Mouse (Mus musculus): ENCODE results near the gene Slc15a5. TPM values are rescaled to one million over a fixed set of nuclear protein-coding genes. Genes with fewer than 3 reads are reported as not detected.

The Slc15a5 gene
- total RNA-seq, 1 experiment = not detected

GRCm38 (mm10) chr6:138054956-138055355, 24.8 kb downstream of the Slc15a5 start:
- H3K4me1 ChIP-seq (ENCODE audit: control insufficient read depth in 2 of 2, insufficient read depth in 2 of 2, low read length in 2 of 2, poor library complexity in 1 of 2) = peaks cover 0 to 2% of the 10 kb centered on the region in 2 experiments; a peak in 1 of 4 replicates
- no peak overlapping the region for H3K4me3 ChIP-seq (ENCODE audit: insufficient read depth in 1 of 2, low read depth in 1 of 2, low read length in 2 of 2, poor library complexity in 1 of 2, severe bottlenecking in 1 of 2)
- no peaks in the 10 kb centered on the region for H3K9me3 ChIP-seq (ENCODE audit: control insufficient read depth, insufficient read depth, low read depth, low read length)
- DNase-seq (ENCODE audit: low read depth, low spot score) = no peak
- no peaks in the 10 kb centered on the region for H3K36me3 ChIP-seq (ENCODE audit: control insufficient read depth, insufficient read depth, low read length, poor library complexity, severe bottlenecking)
- TF ChIP-seq CHD2 (IDR thresholded peaks at IDR 0.05; ENCODE audit: low read depth, low read length) = no peak
- no peak for TF ChIP-seq ZC3H11A (IDR thresholded peaks at IDR 0.05; ENCODE audit: borderline replicate concordance, low read depth, low read length)
- TF ChIP-seq HCFC1 (IDR thresholded peaks at IDR 0.05; ENCODE audit: borderline replicate concordance, insufficient read depth, low read length) = no peak
- TF ChIP-seq MAFK (IDR thresholded peaks at IDR 0.05; ENCODE audit: insufficient read depth, low read depth, low read length) = no peak
- no peak for TF ChIP-seq ZNF384 (IDR thresholded peaks at IDR 0.05; ENCODE audit: low read depth, low read length)
- no peak overlapping the region for H3K9ac ChIP-seq (ENCODE audit: insufficient read depth, low read depth, low read length, poor library complexity, severe bottlenecking)
- H3K27ac ChIP-seq (ENCODE audit: insufficient read depth, low read depth, low read length, poor library complexity, severe bottlenecking) = no peak overlapping the region
- in situ Hi-C loops (cut with MboI; ENCODE audit: low sequenced_read_pairs in 2 of 2, unreplicated experiment in 2 of 2) = no loop called here

- DNase-seq (ENCODE audit: low read depth, low spot score) = peak; percentile 39
- in situ Hi-C loops (cut with MboI; ENCODE audit: low sequenced_read_pairs in 2 of 2, unreplicated experiment in 2 of 2) = no loop called here
- Histone ChIP-seq H3K9me3 (ENCODE audit: control insufficient read depth, insufficient read depth, low read depth, low read length) (no peaks in the 10 kb centered on the region), H3K4me3 (ENCODE audit: insufficient read depth in 1 of 2, low read depth in 1 of 2, low read length in 2 of 2, poor library complexity in 1 of 2, severe bottlenecking in 1 of 2) (no peak overlapping the region), H3K27ac (ENCODE audit: insufficient read depth, low read depth, low read length, poor library complexity, severe bottlenecking) (no peak overlapping the region), H3K36me3 (ENCODE audit: control insufficient read depth, insufficient read depth, low read length, poor library complexity, severe bottlenecking) (no peaks in the 10 kb centered on the region), H3K9ac (ENCODE audit: insufficient read depth, low read depth, low read length, poor library complexity, severe bottlenecking) (no peak overlapping the region), H3K4me1 (ENCODE audit: control insufficient read depth in 2 of 2, insufficient read depth in 2 of 2, low read length in 2 of 2, poor library complexity in 1 of 2) (peaks cover 0 to 2% of the 10 kb centered on the region in 2 experiments; a peak in 1 of 4 replicates)
- TF ChIP-seq ZNF384 (IDR thresholded peaks at IDR 0.05; ENCODE audit: low read depth, low read length) (no peak), HCFC1 (IDR thresholded peaks at IDR 0.05; ENCODE audit: borderline replicate concordance, insufficient read depth, low read length) (no peak), ZC3H11A (IDR thresholded peaks at IDR 0.05; ENCODE audit: borderline replicate concordance, low read depth, low read length) (no peak), CHD2 (IDR thresholded peaks at IDR 0.05; ENCODE audit: low read depth, low read length) (no peak), MAFK (IDR thresholded peaks at IDR 0.05; ENCODE audit: insufficient read depth, low read depth, low read length) (no peak)
These were observed 25.6 kb downstream of the Slc15a5 start for GRCm38 (mm10) chr6:138054166-138054565.

- Histone ChIP-seq H3K9me3 (ENCODE audit: control insufficient read depth, insufficient read depth, low read depth, low read length) (no peaks in the 10 kb centered on the region), H3K27ac (ENCODE audit: insufficient read depth, low read depth, low read length, poor library complexity, severe bottlenecking) (no peak overlapping the region), H3K9ac (ENCODE audit: insufficient read depth, low read depth, low read length, poor library complexity, severe bottlenecking) (no peak overlapping the region), H3K4me1 (ENCODE audit: control insufficient read depth in 2 of 2, insufficient read depth in 2 of 2, low read length in 2 of 2, poor library complexity in 1 of 2) (peaks cover 0 to 2% of the 10 kb centered on the region in 2 experiments; a peak in 1 of 4 replicates), H3K4me3 (ENCODE audit: insufficient read depth in 1 of 2, low read depth in 1 of 2, low read length in 2 of 2, poor library complexity in 1 of 2, severe bottlenecking in 1 of 2) (no peak overlapping the region), H3K36me3 (ENCODE audit: control insufficient read depth, insufficient read depth, low read length, poor library complexity, severe bottlenecking) (no peaks in the 10 kb centered on the region)
- in situ Hi-C loops (cut with MboI; ENCODE audit: low sequenced_read_pairs in 2 of 2, unreplicated experiment in 2 of 2) = no loop called here
- DNase-seq (ENCODE audit: low read depth, low spot score) = no peak
- TF ChIP-seq ZC3H11A (IDR thresholded peaks at IDR 0.05; ENCODE audit: borderline replicate concordance, low read depth, low read length) (no peak), HCFC1 (IDR thresholded peaks at IDR 0.05; ENCODE audit: borderline replicate concordance, insufficient read depth, low read length) (no peak), MAFK (IDR thresholded peaks at IDR 0.05; ENCODE audit: insufficient read depth, low read depth, low read length) (no peak), ZNF384 (IDR thresholded peaks at IDR 0.05; ENCODE audit: low read depth, low read length) (no peak), CHD2 (IDR thresholded peaks at IDR 0.05; ENCODE audit: low read depth, low read length) (no peak)
These were observed 26.0 kb downstream of the Slc15a5 start for GRCm38 (mm10) chr6:138053686-138054085.

GRCm38 (mm10) chr6:138045364-138045763, 34.4 kb downstream of the Slc15a5 start:
- DNase-seq (ENCODE audit: low read depth, low spot score) = no peak
- TF ChIP-seq ZNF384 (IDR thresholded peaks at IDR 0.05; ENCODE audit: low read depth, low read length) (no peak), MAFK (IDR thresholded peaks at IDR 0.05; ENCODE audit: insufficient read depth, low read depth, low read length) (no peak), HCFC1 (IDR thresholded peaks at IDR 0.05; ENCODE audit: borderline replicate concordance, insufficient read depth, low read length) (no peak), CHD2 (IDR thresholded peaks at IDR 0.05; ENCODE audit: low read depth, low read length) (no peak), ZC3H11A (IDR thresholded peaks at IDR 0.05; ENCODE audit: borderline replicate concordance, low read depth, low read length) (no peak)
- Histone ChIP-seq H3K4me1 (ENCODE audit: control insufficient read depth in 2 of 2, insufficient read depth in 2 of 2, low read length in 2 of 2, poor library complexity in 1 of 2) (no peaks in the 10 kb centered on the region), H3K27ac (ENCODE audit: insufficient read depth, low read depth, low read length, poor library complexity, severe bottlenecking) (no peak overlapping the region), H3K36me3 (ENCODE audit: control insufficient read depth, insufficient read depth, low read length, poor library complexity, severe bottlenecking) (no peaks in the 10 kb centered on the region), H3K9ac (ENCODE audit: insufficient read depth, low read depth, low read length, poor library complexity, severe bottlenecking) (no peak overlapping the region), H3K4me3 (ENCODE audit: insufficient read depth in 1 of 2, low read depth in 1 of 2, low read length in 2 of 2, poor library complexity in 1 of 2, severe bottlenecking in 1 of 2) (no peak overlapping the region), H3K9me3 (ENCODE audit: control insufficient read depth, insufficient read depth, low read depth, low read length) (no peaks in the 10 kb centered on the region)
- in situ Hi-C loops (cut with MboI; ENCODE audit: low sequenced_read_pairs in 2 of 2, unreplicated experiment in 2 of 2) = no loop called here

GRCm38 (mm10) chr6:138042891-138043290, 36.8 kb downstream of the Slc15a5 start:
- Histone ChIP-seq H3K4me3 (ENCODE audit: insufficient read depth in 1 of 2, low read depth in 1 of 2, low read length in 2 of 2, poor library complexity in 1 of 2, severe bottlenecking in 1 of 2) (no peak overlapping the region), H3K27ac (ENCODE audit: insufficient read depth, low read depth, low read length, poor library complexity, severe bottlenecking) (no peak overlapping the region), H3K4me1 (ENCODE audit: control insufficient read depth in 2 of 2, insufficient read depth in 2 of 2, low read length in 2 of 2, poor library complexity in 1 of 2) (no peaks in the 10 kb centered on the region), H3K9ac (ENCODE audit: insufficient read depth, low read depth, low read length, poor library complexity, severe bottlenecking) (no peak overlapping the region), H3K9me3 (ENCODE audit: control insufficient read depth, insufficient read depth, low read depth, low read length) (no peaks in the 10 kb centered on the region), H3K36me3 (ENCODE audit: control insufficient read depth, insufficient read depth, low read length, poor library complexity, severe bottlenecking) (no peaks in the 10 kb centered on the region)
- DNase-seq (ENCODE audit: low read depth, low spot score) = peak; percentile 36
- in situ Hi-C loops (cut with MboI; ENCODE audit: low sequenced_read_pairs in 2 of 2, unreplicated experiment in 2 of 2) = no loop called here
- no peak for TF ChIP-seq CHD2 (IDR thresholded peaks at IDR 0.05; ENCODE audit: low read depth, low read length)
- TF ChIP-seq MAFK (IDR thresholded peaks at IDR 0.05; ENCODE audit: insufficient read depth, low read depth, low read length) = no peak
- TF ChIP-seq ZC3H11A (IDR thresholded peaks at IDR 0.05; ENCODE audit: borderline replicate concordance, low read depth, low read length) = no peak
- no peak for TF ChIP-seq ZNF384 (IDR thresholded peaks at IDR 0.05; ENCODE audit: low read depth, low read length)
- TF ChIP-seq HCFC1 (IDR thresholded peaks at IDR 0.05; ENCODE audit: borderline replicate concordance, insufficient read depth, low read length) = no peak
